Mouse (Mus musculus): Measurements from ENCODE around the gene Gtf2h2. TPM values are rescaled to one million over a fixed set of nuclear protein-coding genes. Genes with fewer than 3 reads are reported as not detected.
"Not testable (repeated sequence)": the region's sequence is repeated elsewhere in the genome, so short reads cannot be mapped to it uniquely, and the experiment has no call there.

Gtf2h2 gene
- polyA plus RNA-seq, 1 experiment: 17.0 TPM

GRCm38 (mm10) chr13:100491623-100492022, 756 bp downstream of the Gtf2h2 start:
- no peaks in the 10 kb centered on the region for H3K27me3 ChIP-seq (ENCODE audit: control insufficient read depth, insufficient read depth, low read length)
- no peak for DNase-seq (ENCODE audit: low read depth in 1 of 2, low spot score in 2 of 2)
- peaks cover 11% of the 10 kb centered on the region for H3K36me3 ChIP-seq (ENCODE audit: control insufficient read depth, insufficient read depth, low read length)
- H3K4me1 ChIP-seq (ENCODE audit: control insufficient read depth, insufficient read depth, insufficient read length): no peaks in the 10 kb centered on the region
- TF ChIP-seq POLR2A (IDR thresholded peaks at IDR 0.05; ENCODE audit: low read depth, low read length) (no peak), CTCF (IDR thresholded peaks at IDR 0.05; ENCODE audit: extremely low read depth, insufficient read depth, insufficient read length, insufficient replicate concordance) (no peak)
- H3K4me3 ChIP-seq (ENCODE audit: extremely low read depth, insufficient read depth, insufficient read length): peak overlapping the region; percentile 100
- WGBS: 14% methylated on average over 6 of the region's 6 CpGs
- peak overlapping the region; percentile 92; the same call in 1 of the 2 replicates for H3K27ac ChIP-seq (ENCODE audit: insufficient read depth, low read length)

DNA sequence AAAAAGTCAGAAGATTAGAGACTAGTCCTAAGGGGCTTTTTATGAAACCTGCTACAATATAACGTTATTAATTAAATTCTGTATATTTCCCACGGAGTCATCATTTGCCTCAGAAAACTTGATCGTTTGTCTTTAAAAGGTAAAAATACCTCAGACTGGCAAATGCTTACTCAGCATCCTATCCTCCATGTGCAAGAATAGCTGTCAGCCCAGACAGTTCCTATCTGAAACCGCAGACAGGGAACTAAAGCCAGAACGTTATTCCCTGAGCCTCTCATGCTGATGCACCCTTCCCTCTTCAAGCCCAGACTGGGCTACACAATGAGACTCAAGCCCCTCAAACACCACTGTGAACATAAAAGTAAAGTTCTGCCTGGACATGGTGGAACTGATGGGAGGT, 2.0 kb downstream of the Gtf2h2 start:
- no peaks in the 10 kb centered on the region for H3K27me3 ChIP-seq (ENCODE audit: control insufficient read depth, insufficient read depth, low read length)
- no peak overlapping the region for H3K27ac ChIP-seq (ENCODE audit: insufficient read depth, low read length)
- H3K4me1 ChIP-seq (ENCODE audit: control insufficient read depth, insufficient read depth, insufficient read length): no peaks in the 10 kb centered on the region
- H3K36me3 ChIP-seq (ENCODE audit: control insufficient read depth, insufficient read depth, low read length): peaks cover 14% of the 10 kb centered on the region
- no peak for DNase-seq (ENCODE audit: low read depth in 1 of 2, low spot score in 2 of 2)
- 68% methylated on average over 5 of the region's 5 CpGs for WGBS
- H3K4me3 ChIP-seq (ENCODE audit: extremely low read depth, insufficient read depth, insufficient read length): no peak overlapping the region
- no peak for TF ChIP-seq CTCF (IDR thresholded peaks at IDR 0.05; ENCODE audit: extremely low read depth, insufficient read depth, insufficient read length, insufficient replicate concordance)
- TF ChIP-seq POLR2A (IDR thresholded peaks at IDR 0.05; ENCODE audit: low read depth, low read length): no peak

DNA sequence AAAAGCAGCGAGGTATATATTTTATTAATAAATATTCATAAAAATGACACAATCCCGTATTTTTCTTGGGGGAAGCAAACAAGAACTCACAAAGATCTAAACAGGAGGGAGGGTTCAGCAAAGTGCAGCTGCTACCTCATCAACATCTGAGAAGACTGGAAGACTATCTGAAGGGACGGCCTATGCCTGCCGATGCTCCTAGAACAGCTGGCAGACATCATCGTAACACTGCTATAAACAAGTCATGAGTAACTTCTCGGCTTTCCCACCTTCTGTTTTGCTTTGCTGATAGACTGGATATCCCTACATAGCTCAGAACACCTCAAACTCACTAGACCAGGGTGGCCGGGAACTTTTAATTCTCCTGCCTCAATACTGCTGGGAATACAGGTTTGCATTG, 8.8 kb downstream of the Gtf2h2 start:
- no peaks in the 10 kb centered on the region for H3K4me1 ChIP-seq (ENCODE audit: control insufficient read depth, insufficient read depth, insufficient read length)
- no peak overlapping the region for H3K4me3 ChIP-seq (ENCODE audit: extremely low read depth, insufficient read depth, insufficient read length)
- peaks cover 28% of the 10 kb centered on the region for H3K36me3 ChIP-seq (ENCODE audit: control insufficient read depth, insufficient read depth, low read length)
- H3K27me3 ChIP-seq (ENCODE audit: control insufficient read depth, insufficient read depth, low read length): no peaks in the 10 kb centered on the region
- 94% methylated on average over 7 of the region's 7 CpGs for WGBS
- no peak for TF ChIP-seq CTCF (IDR thresholded peaks at IDR 0.05; ENCODE audit: extremely low read depth, insufficient read depth, insufficient read length, insufficient replicate concordance)
- TF ChIP-seq POLR2A (IDR thresholded peaks at IDR 0.05; ENCODE audit: low read depth, low read length): no peak
- no peak for DNase-seq (ENCODE audit: low read depth in 1 of 2, low spot score in 2 of 2)
- H3K27ac ChIP-seq (ENCODE audit: insufficient read depth, low read length): no peak overlapping the region

DNA sequence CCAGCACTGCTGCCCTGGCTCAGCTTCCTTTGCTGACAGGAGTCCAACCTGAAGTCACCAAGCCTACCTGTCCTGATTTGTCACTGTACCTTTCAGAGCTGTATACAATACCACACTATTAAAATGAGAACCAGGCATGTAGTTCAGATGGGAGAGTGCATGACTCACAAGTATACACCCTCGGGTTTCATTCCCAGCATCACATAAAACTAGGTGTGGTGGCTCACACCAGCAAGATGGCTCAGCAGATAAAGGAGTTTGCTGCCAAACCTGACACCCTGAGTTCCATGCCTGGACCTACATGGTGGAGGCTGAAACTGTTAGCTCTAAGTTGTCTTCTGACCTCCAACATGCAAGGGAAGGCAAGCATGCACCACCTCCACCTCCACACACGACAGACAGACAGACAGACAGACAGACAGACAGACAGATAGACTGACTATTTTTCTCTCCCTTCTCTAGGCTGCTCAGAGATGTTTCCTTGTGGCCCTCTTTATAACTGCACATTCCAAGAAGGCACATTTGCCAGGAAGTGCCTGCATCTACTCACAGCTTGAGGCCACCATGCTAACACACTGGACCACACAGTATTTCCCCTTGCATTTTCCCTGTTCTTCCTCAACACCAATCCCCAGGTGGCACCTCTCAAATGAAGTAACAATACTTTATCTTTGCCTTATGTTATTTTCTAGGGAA, 28.7 kb downstream of the Gtf2h2 start:
- H3K27me3 ChIP-seq (ENCODE audit: control insufficient read depth, insufficient read depth, low read length): no peaks in the 10 kb centered on the region
- H3K4me1 ChIP-seq (ENCODE audit: control insufficient read depth, insufficient read depth, insufficient read length): no peaks in the 10 kb centered on the region
- H3K27ac ChIP-seq (ENCODE audit: insufficient read depth, low read length): no peak overlapping the region
- peaks cover 11% of the 10 kb centered on the region for H3K36me3 ChIP-seq (ENCODE audit: control insufficient read depth, insufficient read depth, low read length)
- H3K4me3 ChIP-seq (ENCODE audit: extremely low read depth, insufficient read depth, insufficient read length): no peak overlapping the region
- WGBS: 88% methylated on average over 2 of the region's 2 CpGs
- no peak for TF ChIP-seq CTCF (IDR thresholded peaks at IDR 0.05; ENCODE audit: extremely low read depth, insufficient read depth, insufficient read length, insufficient replicate concordance)
- no peak for TF ChIP-seq POLR2A (IDR thresholded peaks at IDR 0.05; ENCODE audit: low read depth, low read length)
- DNase-seq (ENCODE audit: low read depth in 1 of 2, low spot score in 2 of 2): no peak

DNA sequence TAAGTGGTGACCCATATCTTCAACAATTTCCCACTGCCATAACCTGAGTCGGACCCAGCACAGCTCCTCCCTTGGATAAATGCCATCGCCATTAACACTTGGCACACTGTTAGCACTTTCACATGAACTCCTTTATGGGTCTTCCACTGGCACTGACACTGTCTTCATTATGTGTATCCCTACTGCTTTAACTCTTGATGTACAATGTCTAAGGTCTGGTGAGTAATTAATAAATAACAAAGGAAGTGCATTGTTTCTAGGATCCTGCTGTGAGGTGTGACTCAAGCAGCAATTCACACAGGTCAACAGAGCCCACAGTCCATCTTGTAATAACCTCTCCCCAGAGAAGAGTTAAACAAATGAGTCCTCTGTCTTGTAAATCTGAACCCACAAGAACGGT, 31.0 kb downstream of the Gtf2h2 start:
- no peak overlapping the region for H3K27ac ChIP-seq (ENCODE audit: insufficient read depth, low read length)
- no peak for DNase-seq (ENCODE audit: low read depth in 1 of 2, low spot score in 2 of 2)
- WGBS: 86% methylated on average over 3 of the region's 3 CpGs

DNA sequence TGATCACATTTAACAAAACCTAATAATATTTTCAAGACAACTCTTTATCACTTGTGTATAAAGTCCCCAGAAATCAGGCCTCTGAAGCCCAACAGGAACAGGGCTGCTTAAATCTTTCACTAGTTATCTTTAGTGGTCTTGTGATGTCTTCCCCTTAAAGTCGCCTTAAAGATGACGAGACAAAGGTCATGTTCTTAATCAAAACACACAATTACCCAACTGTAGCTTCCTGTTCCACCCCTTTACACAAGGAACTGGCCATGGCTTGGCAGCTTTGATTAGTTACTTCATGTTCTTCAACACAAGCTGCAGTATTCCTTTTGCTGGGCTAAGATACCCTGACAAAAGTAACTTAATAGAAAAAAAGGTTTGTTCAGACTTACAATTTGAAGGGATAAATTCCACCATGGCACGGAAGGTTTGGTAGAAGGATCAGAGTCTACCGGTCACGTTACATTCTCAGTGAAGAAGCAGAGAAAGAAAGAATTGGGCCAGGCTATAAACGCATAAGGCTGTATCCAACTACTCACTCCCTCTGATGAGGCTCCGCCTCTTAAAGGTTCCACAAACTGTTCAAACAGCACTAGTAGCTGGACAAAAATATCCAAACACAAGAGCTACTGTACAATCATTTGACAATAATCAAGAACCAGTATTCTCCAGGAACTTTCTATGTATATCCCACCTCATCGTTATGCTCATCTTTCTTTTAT, 39.8 kb downstream of the Gtf2h2 start, which contains the start of gene Naip1:
Gene Naip1, minus strand, starts transcription at position 455 of the 713 bp plus-strand sequence.
- 73% methylated on average over 8 of the region's 8 CpGs for WGBS
- not testable (repeated sequence) for H3K4me3 ChIP-seq (ENCODE audit: extremely low read depth, insufficient read depth, insufficient read length); H3K27me3 ChIP-seq (ENCODE audit: control insufficient read depth, insufficient read depth, low read length); H3K27ac ChIP-seq (ENCODE audit: insufficient read depth, low read length); H3K4me1 ChIP-seq (ENCODE audit: control insufficient read depth, insufficient read depth, insufficient read length); H3K36me3 ChIP-seq (ENCODE audit: control insufficient read depth, insufficient read depth, low read length); DNase-seq (ENCODE audit: low read depth in 1 of 2, low spot score in 2 of 2)

More for the DNA sequence above, 31.0 kb downstream of the Gtf2h2 start:
- no peak overlapping the region for H3K4me3 ChIP-seq (ENCODE audit: extremely low read depth, insufficient read depth, insufficient read length)
- peaks cover 4% of the 10 kb centered on the region for H3K36me3 ChIP-seq (ENCODE audit: control insufficient read depth, insufficient read depth, low read length)
- no peaks in the 10 kb centered on the region for H3K4me1 ChIP-seq (ENCODE audit: control insufficient read depth, insufficient read depth, insufficient read length)
- no peaks in the 10 kb centered on the region for H3K27me3 ChIP-seq (ENCODE audit: control insufficient read depth, insufficient read depth, low read length)
- TF ChIP-seq POLR2A (IDR thresholded peaks at IDR 0.05; ENCODE audit: low read depth, low read length): no peak
- TF ChIP-seq CTCF (IDR thresholded peaks at IDR 0.05; ENCODE audit: extremely low read depth, insufficient read depth, insufficient read length, insufficient replicate concordance): no peak

DNA sequence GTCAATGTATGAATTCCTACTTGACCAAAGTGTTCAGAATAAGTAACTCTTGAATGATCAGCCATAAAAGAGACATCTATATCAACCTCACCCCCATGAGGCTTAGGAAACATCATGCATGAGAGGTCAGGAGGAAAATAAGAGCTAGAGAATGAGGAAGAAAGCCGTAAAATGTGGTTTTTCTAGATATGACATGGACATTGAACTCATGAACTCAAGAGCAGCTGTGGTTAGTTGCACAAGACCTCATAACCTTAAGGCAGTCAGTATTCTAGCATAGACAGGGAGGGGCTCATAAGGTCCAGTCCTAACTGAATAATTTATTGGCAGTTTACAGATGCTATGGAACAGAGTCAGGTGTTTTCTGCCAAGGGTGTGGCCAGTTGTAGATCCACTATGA, 42.9 kb downstream of the Gtf2h2 start:
- Histone ChIP-seq H3K27me3 (ENCODE audit: control insufficient read depth, insufficient read depth, low read length) (no peaks in the 10 kb centered on the region), H3K4me3 (ENCODE audit: extremely low read depth, insufficient read depth, insufficient read length) (no peak overlapping the region), H3K4me1 (ENCODE audit: control insufficient read depth, insufficient read depth, insufficient read length) (no peaks in the 10 kb centered on the region), H3K36me3 (ENCODE audit: control insufficient read depth, insufficient read depth, low read length) (no peaks in the 10 kb centered on the region), H3K27ac (ENCODE audit: insufficient read depth, low read length) (no peak overlapping the region)
- WGBS: 13% methylated on average over 1 of the region's 1 CpGs
- TF ChIP-seq POLR2A (IDR thresholded peaks at IDR 0.05; ENCODE audit: low read depth, low read length): no peak
- no peak for TF ChIP-seq CTCF (IDR thresholded peaks at IDR 0.05; ENCODE audit: extremely low read depth, insufficient read depth, insufficient read length, insufficient replicate concordance)
- peak in 1 of 2 experiments; percentile 3 for DNase-seq (ENCODE audit: low read depth in 1 of 2, low spot score in 2 of 2)

Data from spleen, adult 2 months (tissue).